Mouse (Mus musculus) intestine, postnatal 0 days (tissue): ENCODE results near the gene Sh3gl1. TPM values are rescaled to one million over a fixed set of nuclear protein-coding genes. Genes with fewer than 3 reads are reported as not detected.

Source experiments
- ATAC-seq: fragments of 200-750 bp; cut with Nextera tagmentation; 2 replicates; pipeline ENCODE4 v1.8.0; 2017; ENCODE audit warnings: mild to moderate bottlenecking, moderate TSS enrichment, moderate library complexity
- H3K27ac ChIP-seq: fragments of 300-500 bp; sonication (generic); 2 replicates; pipeline ENCODE4 v1.5.1; 2014; ENCODE audit warnings: mild to moderate bottlenecking, low read depth, low read length, moderate library complexity
- H3K27me3 ChIP-seq: fragments of 300-500 bp; sonication (generic); replicated peaks from 2 replicates; pipeline ENCODE4 v1.6.1; 2014; ENCODE audit warnings: low read length, mixed read lengths; ENCODE audit not compliant: control insufficient read depth, insufficient read depth
- H3K36me3 ChIP-seq: fragments of 300-500 bp; sonication (generic); 2 replicates; pipeline ENCODE4 v1.6.1; 2014; ENCODE audit warnings: mild to moderate bottlenecking, moderate library complexity; ENCODE audit not compliant: control insufficient read depth, insufficient read depth
- H3K4me1 ChIP-seq: fragments of 300-500 bp; sonication (generic); replicated peaks from 2 replicates; pipeline ENCODE4 v1.6.1; 2014; ENCODE audit warnings: antibody characterized with exemption, low read length, mixed read lengths; ENCODE audit not compliant: control insufficient read depth, insufficient read depth
- H3K4me2 ChIP-seq: fragments of 300-500 bp; sonication (generic); replicated peaks from 2 replicates; pipeline ENCODE4 v1.6.1; 2014; ENCODE audit warnings: low read depth, mild to moderate bottlenecking, moderate library complexity
- H3K4me3 ChIP-seq: fragments of 300-500 bp; sonication (generic); 2 replicates; pipeline ENCODE4 v1.5.1; 2014; ENCODE audit warnings: low read depth, low read length
- H3K9ac ChIP-seq: fragments of 300-500 bp; sonication (generic); 2 replicates; pipeline ENCODE4 v1.6.1; 2014; ENCODE audit warnings: mild to moderate bottlenecking, low read depth, low read length
- H3K9me3 ChIP-seq: fragments of 300-500 bp; sonication (generic); 2 replicates; pipeline ENCODE4 v1.6.1; 2016; ENCODE audit warnings: mixed run types; ENCODE audit not compliant: control insufficient read depth
- CTCF ChIP-seq: sonication (generic); IDR thresholded peaks from 2 replicates; pipeline ENCODE4 v1.5.1; 2016; ENCODE audit warnings: low read depth, mild to moderate bottlenecking, control low read depth, antibody characterized with exemption, moderate library complexity
- WGBS: fragments of 180-500 bp; shearing (Covaris S2); extraction: QIAGEN DNeasy Blood & Tissue Kit; methylation state at CpG from one replicate; pipeline ENCODE4 v1.1.7; 2014; 5-methylcytosine and 5-hydroxymethylcytosine counted together
- polyA plus RNA-seq: library from polyadenylated mRNA; unstranded; fragments of >200 nt; fragmentation: Nextera tagmentation; extraction: Ambion mirVana; gene quantifications from 2 replicates; pipeline ENCODE4 v1.2.1, GENCODE M21; 2015

The Sh3gl1 gene
- polyA plus RNA-seq, 1 experiment from 2014 or later, result 97.0 TPM

DNA sequence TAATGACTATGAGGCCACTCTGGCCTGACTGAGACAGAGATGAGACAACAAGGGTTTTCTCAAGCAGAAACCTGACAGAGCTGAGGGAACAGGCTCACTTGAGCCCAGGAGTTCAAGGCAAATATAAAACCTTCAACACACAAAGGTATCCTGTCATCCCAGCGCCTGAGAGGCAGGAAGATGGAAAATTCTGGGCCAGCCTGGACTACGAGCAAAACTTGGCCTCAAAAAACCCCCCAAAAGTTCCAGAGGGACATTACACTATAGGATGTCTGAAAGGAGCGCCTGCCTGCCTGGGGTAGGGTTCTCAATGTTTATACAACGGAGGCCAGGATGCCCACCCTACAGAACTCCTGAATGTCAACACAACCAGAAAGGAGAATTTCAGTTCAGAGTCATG is 1.2 kb downstream of the Sh3gl1 start:
- Histone ChIP-seq H3K9me3 (no peaks in the 10 kb centered on the region), H3K9ac (peak overlapping the region; percentile 90; the same call in 1 of the 2 replicates), H3K4me1 (peaks cover 10% of the 10 kb centered on the region), H3K27me3 (no peaks in the 10 kb centered on the region), H3K4me2 (peak overlapping the region; percentile 70), H3K4me3 (peak overlapping the region; percentile 80), H3K27ac (no peak overlapping the region), H3K36me3 (peaks cover 8% of the 10 kb centered on the region; the same call in 1 of the 2 replicates)
- TF ChIP-seq CTCF, result no peak
- no peak for ATAC-seq
- WGBS, result 58% methylated on average over 4 of the region's 4 CpGs

DNA sequence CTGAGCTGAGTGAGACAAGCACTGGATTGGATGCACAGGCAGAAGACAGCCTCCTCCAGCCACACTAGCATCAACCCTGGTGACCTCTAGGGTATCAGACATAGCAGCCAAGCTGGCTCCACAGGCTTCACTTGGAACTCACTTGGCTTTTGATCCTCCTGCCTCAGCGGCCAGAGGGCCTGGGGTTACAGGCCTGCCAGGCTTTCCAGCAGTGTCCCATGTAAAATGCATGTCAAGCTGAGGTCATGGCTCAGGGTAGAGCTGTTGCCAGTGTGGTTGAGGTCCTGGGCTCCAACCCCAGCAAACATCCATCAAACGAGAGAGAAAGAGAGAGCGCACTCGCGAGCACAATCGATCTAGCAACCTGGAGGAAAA is 1.7 kb downstream of the Sh3gl1 start:
- Histone ChIP-seq H3K4me1 (peaks cover 10% of the 10 kb centered on the region), H3K9ac (0 out of 2 replicates have a peak overlapping the region, but pooled peaks have one; percentile 23), H3K27ac (peak overlapping the region; percentile 87), H3K27me3 (no peaks in the 10 kb centered on the region), H3K36me3 (peaks cover 9% of the 10 kb centered on the region; the same call in 1 of the 2 replicates), H3K9me3 (no peaks in the 10 kb centered on the region), H3K4me3 (no peak overlapping the region), H3K4me2 (peak overlapping the region; percentile 70)
- WGBS, result 84% methylated on average over 6 of the region's 6 CpGs
- ATAC-seq, result no peak
- TF ChIP-seq CTCF, result no peak

DNA sequence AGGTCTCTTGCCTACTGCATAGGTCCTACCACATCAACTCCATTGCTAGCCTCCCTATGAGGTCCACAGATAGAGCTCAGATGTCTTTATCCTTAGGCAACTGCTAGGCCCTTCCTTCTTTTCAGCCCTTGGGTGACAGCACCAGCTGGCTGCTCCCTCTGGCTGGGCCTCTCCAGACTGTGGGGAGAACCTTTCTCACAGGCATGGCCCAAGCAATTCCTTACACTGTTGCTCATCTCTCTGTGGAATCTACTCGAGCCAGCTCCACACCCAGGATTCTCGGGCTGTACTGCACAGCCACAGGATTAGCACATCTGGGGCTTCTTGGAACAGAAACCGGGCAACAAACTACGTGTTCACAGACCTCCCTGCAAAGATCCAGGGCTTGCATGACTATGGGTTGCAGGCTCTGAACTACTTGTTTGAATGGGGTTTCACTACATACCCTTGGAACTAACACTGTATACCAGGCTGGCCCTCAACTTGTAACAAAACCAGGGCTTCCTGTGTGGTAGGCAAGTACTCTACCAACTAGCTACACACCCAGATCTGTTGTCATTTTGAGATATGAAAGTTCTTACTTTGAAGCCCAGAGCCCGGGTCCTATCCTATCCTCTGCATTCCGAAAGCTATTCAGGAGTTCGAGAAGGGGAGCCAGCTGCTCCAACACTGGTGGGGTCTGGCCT is 2.3 kb downstream of the Sh3gl1 start:
- Histone ChIP-seq H3K4me2 (peak overlapping the region; percentile 70), H3K9me3 (no peaks in the 10 kb centered on the region), H3K4me3 (no peak overlapping the region), H3K36me3 (peaks cover 9% of the 10 kb centered on the region; the same call in 1 of the 2 replicates), H3K4me1 (peaks cover 10% of the 10 kb centered on the region), H3K9ac (no peak overlapping the region), H3K27me3 (no peaks in the 10 kb centered on the region), H3K27ac (peak overlapping the region; percentile 87; the same call in 1 of the 2 replicates)
- ATAC-seq, result no peak
- no peak for TF ChIP-seq CTCF
- 74% methylated on average over 7 of the region's 7 CpGs for WGBS

DNA sequence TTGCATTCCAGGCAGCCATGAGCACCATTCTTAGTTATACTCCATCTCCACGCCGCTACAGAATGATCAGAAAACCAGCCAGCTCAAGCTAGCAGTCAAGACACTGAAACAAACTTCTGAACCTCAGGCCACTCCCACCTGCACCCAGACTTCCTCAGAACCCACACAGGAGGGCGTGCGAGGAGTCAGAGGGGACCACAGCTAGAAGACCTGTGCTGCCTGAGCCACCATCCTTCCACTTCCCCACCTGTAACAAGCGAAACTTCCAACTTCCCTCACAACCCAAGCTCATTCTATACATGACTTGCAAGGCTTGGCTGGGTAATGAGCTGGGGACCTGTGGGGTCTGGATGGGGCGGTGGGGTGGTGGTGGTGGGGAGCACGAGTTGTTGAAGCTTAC is 3.6 kb downstream of the Sh3gl1 start:
- peaks cover 10% of the 10 kb centered on the region for H3K4me1 ChIP-seq
- ATAC-seq, result no peak
- H3K9me3 ChIP-seq, result no peaks in the 10 kb centered on the region
- peak overlapping the region; percentile 35; the same call in 1 of the 2 replicates for H3K4me2 ChIP-seq
- WGBS, result 62% methylated on average over 7 of the region's 7 CpGs
- TF ChIP-seq CTCF, result no peak
- H3K36me3 ChIP-seq, result peaks cover 15% of the 10 kb centered on the region; the same call in 1 of the 2 replicates
- no peaks in the 10 kb centered on the region for H3K27me3 ChIP-seq
- H3K4me3 ChIP-seq, result no peak overlapping the region
- H3K9ac ChIP-seq, result no peak overlapping the region
- peak overlapping the region; percentile 87 for H3K27ac ChIP-seq

DNA sequence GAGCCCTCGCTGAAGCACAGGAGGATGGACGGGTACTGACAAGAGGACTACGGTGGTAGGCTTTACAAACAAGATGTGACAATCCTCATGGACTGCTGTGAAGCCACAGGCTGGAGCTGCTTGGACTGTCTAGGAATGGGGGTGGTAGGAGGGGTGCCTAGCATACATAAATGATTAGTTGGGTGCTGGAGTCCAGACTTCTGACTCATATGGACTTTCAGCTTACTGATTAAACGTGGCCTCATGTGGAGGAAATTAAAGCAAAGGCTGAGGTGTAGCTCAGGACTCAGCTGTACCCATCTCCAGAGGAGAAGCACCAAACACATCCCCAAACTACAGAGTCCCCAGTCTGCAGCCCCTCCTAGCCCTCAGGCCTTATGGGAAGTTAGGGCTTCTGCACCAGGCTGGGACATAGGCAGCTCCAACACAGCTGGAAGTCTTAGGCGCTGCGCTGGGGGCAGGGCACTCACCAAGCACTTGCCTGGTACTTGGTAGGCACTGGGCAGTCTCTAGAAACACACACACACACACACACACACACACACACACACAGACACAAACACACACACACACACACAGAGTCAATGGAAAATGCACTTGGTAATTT is 4.2 kb downstream of the Sh3gl1 start:
- Histone ChIP-seq H3K36me3 (peaks cover 15% of the 10 kb centered on the region; the same call in 1 of the 2 replicates), H3K4me1 (peaks cover 8% of the 10 kb centered on the region), H3K4me2 (peak overlapping the region; percentile 35), H3K27ac (peak overlapping the region; percentile 87), H3K27me3 (no peaks in the 10 kb centered on the region), H3K9ac (no peak overlapping the region), H3K4me3 (no peak overlapping the region), H3K9me3 (no peaks in the 10 kb centered on the region)
- ATAC-seq, result peak; percentile 75
- 56% methylated on average over 6 of the region's 6 CpGs for WGBS
- no peak for TF ChIP-seq CTCF

DNA sequence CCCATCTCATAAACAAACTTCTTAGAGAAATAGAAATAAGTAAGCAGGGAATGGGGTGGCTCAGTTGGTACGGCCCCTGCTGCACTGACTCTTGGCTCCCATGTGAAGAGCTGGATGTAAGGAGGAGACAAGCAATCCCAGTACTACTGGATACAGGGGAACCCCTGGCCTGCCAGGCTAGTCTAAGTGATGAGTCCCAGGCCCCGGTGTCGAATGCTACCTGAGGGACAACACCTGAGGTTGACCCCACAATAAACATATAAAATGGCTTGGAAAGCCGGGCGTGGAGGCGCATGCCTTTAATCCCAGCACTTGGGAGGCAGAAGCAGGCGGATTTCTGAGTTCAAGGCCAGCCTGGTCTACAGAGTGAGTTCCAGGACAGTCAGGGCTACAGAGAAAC is 5.0 kb downstream of the Sh3gl1 start:
- no peaks in the 10 kb centered on the region for H3K27me3 ChIP-seq
- TF ChIP-seq CTCF, result no peak
- H3K9me3 ChIP-seq, result no peaks in the 10 kb centered on the region
- peak overlapping the region; percentile 87; the same call in 1 of the 2 replicates for H3K27ac ChIP-seq
- no peak overlapping the region for H3K4me3 ChIP-seq
- peaks cover 5% of the 10 kb centered on the region for H3K4me1 ChIP-seq
- H3K36me3 ChIP-seq, result peaks cover 15% of the 10 kb centered on the region; the same call in 1 of the 2 replicates
- H3K9ac ChIP-seq, result no peak overlapping the region
- ATAC-seq, result no peak
- 74% methylated on average over 7 of the region's 7 CpGs for WGBS
- H3K4me2 ChIP-seq, result no peak overlapping the region
